Mouse (Mus musculus) brain, embryonic 14.5 days (tissue): ENCODE data around the gene Aunip.

Source experiments
- CTCF ChIP-seq: fragments of 200-500 bp; IDR thresholded peaks from 2 replicates; pipeline ENCODE4 v1.5.1; 2012; ENCODE audit warnings: inconsistent platforms, mild to moderate bottlenecking, moderate library complexity, borderline replicate concordance; ENCODE audit not compliant: insufficient read depth, insufficient read length; ENCODE audit errors: extremely low read depth
- POLR2A ChIP-seq: fragments of 200-500 bp; IDR thresholded peaks from 2 replicates; pipeline ENCODE4 v1.6.1; 2012; ENCODE audit warnings: mild to moderate bottlenecking, inconsistent platforms, borderline replicate concordance; ENCODE audit not compliant: poor library complexity, insufficient read depth, insufficient read length, severe bottlenecking; ENCODE audit errors: extremely low read depth

GRCm38 (mm10) chr4:134501095-134501494, 9.7 kb upstream of the Aunip start:
- no peak for TF ChIP-seq CTCF
- no peak for TF ChIP-seq POLR2A
